Mouse (Mus musculus) embryonic facial prominence, embryonic 15.5 days (tissue): ENCODE results near the gene Dclk1. TPM values are rescaled to one million over a fixed set of nuclear protein-coding genes. Genes with fewer than 3 reads are reported as not detected.

ENCODE experiments used
- ATAC-seq: fragments of 200-750 bp; cut with Nextera tagmentation; 2 replicates; pipeline ENCODE4 v1.8.0; 2017; ENCODE audit warnings: low read depth, moderate TSS enrichment; ENCODE audit not compliant: insufficient number of reproducible peaks, low FRiP score, low TSS enrichment
- H3K27ac ChIP-seq: fragments of 300-500 bp; sonication (generic); replicated peaks from 2 replicates; pipeline ENCODE4 v1.5.1; 2015; ENCODE audit warnings: mild to moderate bottlenecking, inconsistent platforms
- H3K27me3 ChIP-seq: fragments of 300-500 bp; sonication (generic); 2 replicates; pipeline ENCODE4 v1.6.1; 2015; ENCODE audit warnings: inconsistent platforms
- H3K36me3 ChIP-seq: fragments of 300-500 bp; sonication (generic); 2 replicates; pipeline ENCODE4 v1.6.1; 2015; ENCODE audit warnings: mild to moderate bottlenecking, inconsistent platforms
- H3K4me1 ChIP-seq: fragments of 300-500 bp; sonication (generic); 2 replicates; pipeline ENCODE4 v1.6.1; 2015; ENCODE audit warnings: inconsistent platforms
- H3K4me2 ChIP-seq: fragments of 300-500 bp; sonication (generic); replicated peaks from 2 replicates; pipeline ENCODE4 v1.6.1; 2015; ENCODE audit warnings: mild to moderate bottlenecking, inconsistent platforms
- H3K4me3 ChIP-seq: fragments of 300-500 bp; sonication (generic); replicated peaks from 2 replicates; pipeline ENCODE4 v1.5.1; 2015; ENCODE audit warnings: mild to moderate bottlenecking, inconsistent platforms
- H3K9ac ChIP-seq: fragments of 300-500 bp; sonication (generic); 2 replicates; pipeline ENCODE4 v1.6.1; 2015; ENCODE audit warnings: inconsistent platforms
- H3K9me3 ChIP-seq: fragments of 300-500 bp; sonication (generic); replicated peaks from 2 replicates; pipeline ENCODE4 v1.6.1; 2016; ENCODE audit warnings: inconsistent platforms
- WGBS: fragments of 180-500 bp; shearing (Covaris S2); methylation state at CpG from one replicate; pipeline ENCODE4 v1.1.7; 2015; 5-methylcytosine and 5-hydroxymethylcytosine counted together
- polyA plus RNA-seq: library from polyadenylated mRNA; unstranded; fragments of >200 nt; fragmentation: Nextera tagmentation; extraction: Ambion mirVana; gene quantifications from 2 replicates; pipeline ENCODE4 v1.2.1, GENCODE M21; 2015

The Dclk1 gene
- polyA plus RNA-seq, 1 experiment from 2014 or later: 64.6 TPM

GRCm38 (mm10) chr3:55288726-55289125 is 46.6 kb downstream of the Dclk1 start:
- Histone ChIP-seq H3K4me3 (no peak overlapping the region), H3K4me2 (no peak overlapping the region), H3K9me3 (no peaks in the 10 kb centered on the region), H3K36me3 (no peaks in the 10 kb centered on the region), H3K27ac (no peak overlapping the region), H3K4me1 (no peaks in the 10 kb centered on the region), H3K9ac (no peak overlapping the region), H3K27me3 (no peaks in the 10 kb centered on the region)
- no peak for ATAC-seq
- WGBS: 55% methylated on average over 4 of the region's 4 CpGs

GRCm38 (mm10) chr3:55291964-55292363 is 49.8 kb downstream of the Dclk1 start:
- H3K9ac ChIP-seq: no peak overlapping the region
- no peak for ATAC-seq
- H3K27ac ChIP-seq: no peak overlapping the region
- no peaks in the 10 kb centered on the region for H3K9me3 ChIP-seq
- H3K36me3 ChIP-seq: no peaks in the 10 kb centered on the region
- no peak overlapping the region for H3K4me2 ChIP-seq
- H3K4me3 ChIP-seq: no peak overlapping the region
- no peaks in the 10 kb centered on the region for H3K27me3 ChIP-seq
- H3K4me1 ChIP-seq: no peaks in the 10 kb centered on the region
- 61% methylated on average over 4 of the region's 4 CpGs for WGBS

GRCm38 (mm10) chr3:55292783-55293430 is 50.7 kb downstream of the Dclk1 start:
- Histone ChIP-seq H3K36me3 (no peaks in the 10 kb centered on the region), H3K9me3 (no peaks in the 10 kb centered on the region), H3K4me2 (no peak overlapping the region), H3K4me3 (no peak overlapping the region), H3K27ac (no peak overlapping the region), H3K4me1 (no peaks in the 10 kb centered on the region), H3K9ac (no peak overlapping the region), H3K27me3 (no peaks in the 10 kb centered on the region)
- ATAC-seq: no peak
- WGBS: 66% methylated on average over 10 of the region's 10 CpGs

GRCm38 (mm10) chr3:55305653-55306052 is 63.5 kb downstream of the Dclk1 start:
- no peaks in the 10 kb centered on the region for H3K4me1 ChIP-seq
- H3K27me3 ChIP-seq: no peaks in the 10 kb centered on the region

GRCm38 (mm10) chr3:55307553-55308177 is 65.5 kb downstream of the Dclk1 start:
- 72% methylated on average over 7 of the region's 7 CpGs for WGBS
- Histone ChIP-seq H3K36me3 (no peaks in the 10 kb centered on the region), H3K4me3 (no peak overlapping the region), H3K27ac (no peak overlapping the region), H3K4me2 (no peak overlapping the region), H3K9ac (no peak overlapping the region), H3K9me3 (no peaks in the 10 kb centered on the region), H3K27me3 (no peaks in the 10 kb centered on the region), H3K4me1 (no peaks in the 10 kb centered on the region)
- ATAC-seq: no peak

More at GRCm38 (mm10) chr3:55305653-55306052, 63.5 kb downstream of the Dclk1 start:
- Histone ChIP-seq H3K27ac (no peak overlapping the region), H3K9ac (no peak overlapping the region), H3K9me3 (no peaks in the 10 kb centered on the region), H3K4me2 (no peak overlapping the region), H3K4me3 (no peak overlapping the region), H3K36me3 (no peaks in the 10 kb centered on the region)
- ATAC-seq: no peak

GRCm38 (mm10) chr3:55309961-55310360 is 67.8 kb downstream of the Dclk1 start:
- Histone ChIP-seq H3K36me3 (no peaks in the 10 kb centered on the region), H3K4me1 (no peaks in the 10 kb centered on the region), H3K4me2 (no peak overlapping the region), H3K4me3 (no peak overlapping the region), H3K27ac (no peak overlapping the region), H3K27me3 (no peaks in the 10 kb centered on the region), H3K9ac (no peak overlapping the region), H3K9me3 (no peaks in the 10 kb centered on the region)
- no peak for ATAC-seq
- WGBS: 44% methylated on average over 8 of the region's 8 CpGs

- Histone ChIP-seq H3K27me3 (no peaks in the 10 kb centered on the region), H3K27ac (no peak overlapping the region), H3K4me2 (no peak overlapping the region), H3K9me3 (no peaks in the 10 kb centered on the region), H3K9ac (no peak overlapping the region), H3K36me3 (no peaks in the 10 kb centered on the region), H3K4me3 (no peak overlapping the region), H3K4me1 (no peaks in the 10 kb centered on the region)
- ATAC-seq: no peak
- WGBS: 78% methylated on average over 8 of the region's 8 CpGs
Observed at GRCm38 (mm10) chr3:55315827-55316226, 73.7 kb downstream of the Dclk1 start.

- H3K9ac ChIP-seq: no peak overlapping the region
- H3K27me3 ChIP-seq: no peaks in the 10 kb centered on the region
- 77% methylated on average over 1 of the region's 1 CpGs for WGBS
Observed at GRCm38 (mm10) chr3:55318021-55318420, 75.9 kb downstream of the Dclk1 start.

GRCm38 (mm10) chr3:55320572-55320971 is 78.4 kb downstream of the Dclk1 start:
- Histone ChIP-seq H3K4me1 (no peaks in the 10 kb centered on the region), H3K27me3 (no peaks in the 10 kb centered on the region), H3K4me2 (no peak overlapping the region), H3K36me3 (no peaks in the 10 kb centered on the region), H3K4me3 (no peak overlapping the region), H3K27ac (no peak overlapping the region), H3K9me3 (no peaks in the 10 kb centered on the region), H3K9ac (no peak overlapping the region)
- ATAC-seq: no peak
- WGBS: 89% methylated on average over 3 of the region's 3 CpGs

More at GRCm38 (mm10) chr3:55318021-55318420, 75.9 kb downstream of the Dclk1 start:
- no peak overlapping the region for H3K27ac ChIP-seq
- no peak overlapping the region for H3K4me2 ChIP-seq
- no peak for ATAC-seq
- no peak overlapping the region for H3K4me3 ChIP-seq
- no peaks in the 10 kb centered on the region for H3K9me3 ChIP-seq
- H3K4me1 ChIP-seq: no peaks in the 10 kb centered on the region
- no peaks in the 10 kb centered on the region for H3K36me3 ChIP-seq

- Histone ChIP-seq H3K4me3 (no peak overlapping the region), H3K27ac (no peak overlapping the region), H3K27me3 (no peaks in the 10 kb centered on the region), H3K4me2 (no peak overlapping the region), H3K9me3 (no peaks in the 10 kb centered on the region), H3K9ac (no peak overlapping the region), H3K4me1 (no peaks in the 10 kb centered on the region), H3K36me3 (no peaks in the 10 kb centered on the region)
- no peak for ATAC-seq
- 38% methylated on average over 1 of the region's 1 CpGs for WGBS
Observed at GRCm38 (mm10) chr3:55324029-55324428, 81.9 kb downstream of the Dclk1 start.

GRCm38 (mm10) chr3:55330496-55330895 is 88.3 kb downstream of the Dclk1 start:
- Histone ChIP-seq H3K27me3 (no peaks in the 10 kb centered on the region), H3K4me3 (no peak overlapping the region), H3K27ac (no peak overlapping the region), H3K4me1 (no peaks in the 10 kb centered on the region), H3K36me3 (no peaks in the 10 kb centered on the region), H3K4me2 (no peak overlapping the region), H3K9ac (no peak overlapping the region), H3K9me3 (no peaks in the 10 kb centered on the region)
- WGBS: 86% methylated on average over 4 of the region's 4 CpGs
- no peak for ATAC-seq

GRCm38 (mm10) chr3:55331694-55332093 is 89.5 kb downstream of the Dclk1 start:
- H3K27me3 ChIP-seq: no peaks in the 10 kb centered on the region
- no peak overlapping the region for H3K27ac ChIP-seq
- no peak for ATAC-seq
- H3K9ac ChIP-seq: no peak overlapping the region
- H3K36me3 ChIP-seq: no peaks in the 10 kb centered on the region
- H3K4me1 ChIP-seq: no peaks in the 10 kb centered on the region
- no peaks in the 10 kb centered on the region for H3K9me3 ChIP-seq
- no peak overlapping the region for H3K4me2 ChIP-seq
- H3K4me3 ChIP-seq: no peak overlapping the region
